Mouse (Mus musculus): ENCODE results near the gene Vpreb3.

The Vpreb3 gene

GRCm38 (mm10) chr10:75942736-75943477 is at the start of gene Vpreb3:
Gene Vpreb3 (plus strand): TSS chr10:75943057.
- DNase-seq (ENCODE audit: low spot score), result no peak

GRCm38 (mm10) chr10:75893089-75893750 is 49.6 kb upstream of the Vpreb3 start, which contains the start of gene Derl3:
Gene Derl3 (plus strand): TSS chr10:75893413.
- DNase-seq (ENCODE audit: low spot score), result peak; percentile 98

- DNase-seq (ENCODE audit: low spot score), result no peak
These were observed 48.3 kb upstream of the Vpreb3 start for GRCm38 (mm10) chr10:75894601-75895000.

GRCm38 (mm10) chr10:75895730-75896129 is 47.1 kb upstream of the Vpreb3 start:
- DNase-seq (ENCODE audit: low spot score), result no peak

GRCm38 (mm10) chr10:75896208-75896607 is 46.6 kb upstream of the Vpreb3 start:
- DNase-seq (ENCODE audit: low spot score), result no peak

GRCm38 (mm10) chr10:75897373-75897772 is 45.5 kb upstream of the Vpreb3 start:
- peak; percentile 83 for DNase-seq (ENCODE audit: low spot score)

GRCm38 (mm10) chr10:75898039-75898564 is 44.8 kb upstream of the Vpreb3 start:
- DNase-seq (ENCODE audit: low spot score), result no peak

- no peak for DNase-seq (ENCODE audit: low spot score)
These were observed 44.0 kb upstream of the Vpreb3 start for GRCm38 (mm10) chr10:75898846-75899245.

- no peak for DNase-seq (ENCODE audit: low spot score)
These were observed 38.5 kb upstream of the Vpreb3 start for GRCm38 (mm10) chr10:75904391-75904790.

GRCm38 (mm10) chr10:75906882-75907281 is 36.0 kb upstream of the Vpreb3 start:
- DNase-seq (ENCODE audit: low spot score), result no peak

- DNase-seq (ENCODE audit: low spot score), result no peak
These were observed 32.2 kb upstream of the Vpreb3 start for GRCm38 (mm10) chr10:75910698-75911097.

GRCm38 (mm10) chr10:75913013-75913589 is 29.8 kb upstream of the Vpreb3 start:
- DNase-seq (ENCODE audit: low spot score), result no peak

GRCm38 (mm10) chr10:75915557-75915956 is 27.3 kb upstream of the Vpreb3 start:
- no peak for DNase-seq (ENCODE audit: low spot score)

- peak; percentile 44 for DNase-seq (ENCODE audit: low spot score)
These were observed 26.0 kb upstream of the Vpreb3 start for GRCm38 (mm10) chr10:75916840-75917239.

GRCm38 (mm10) chr10:75919026-75919425 is 23.8 kb upstream of the Vpreb3 start:
- DNase-seq (ENCODE audit: low spot score), result no peak

- peak; percentile 98 for DNase-seq (ENCODE audit: low spot score)
These were observed 21.7 kb upstream of the Vpreb3 start, which contains the start of gene Smarcb1 for GRCm38 (mm10) chr10:75921026-75921725. Gene Smarcb1 (minus strand): TSS chr10:75921617.

GRCm38 (mm10) chr10:75921726-75922560 is 20.9 kb upstream of the Vpreb3 start:
- no peak for DNase-seq (ENCODE audit: low spot score)

GRCm38 (mm10) chr10:75924324-75924723 is 18.5 kb upstream of the Vpreb3 start:
- DNase-seq (ENCODE audit: low spot score), result no peak

- no peak for DNase-seq (ENCODE audit: low spot score)
These were observed 16.5 kb upstream of the Vpreb3 start for GRCm38 (mm10) chr10:75926396-75926795.

- DNase-seq (ENCODE audit: low spot score), result no peak
These were observed 12.6 kb upstream of the Vpreb3 start for GRCm38 (mm10) chr10:75930304-75930703.

- no peak for DNase-seq (ENCODE audit: low spot score)
These were observed 11.5 kb upstream of the Vpreb3 start for GRCm38 (mm10) chr10:75931311-75931710.
